Mouse (Mus musculus): ENCODE results near the gene Fam3b.
A peak's percentile ranks its signal among the peaks of the same experiment; 100 is the strongest.

Fam3b gene

GRCm38 (mm10) chr16:97514099-97514940, at the start of gene Fam3b:
Fam3b (minus strand) TSS chr16:97514816.
- DNase-seq (ENCODE audit: low spot score in 2 of 2), result no peak

GRCm38 (mm10) chr16:97544340-97544739, 29.7 kb upstream of the Fam3b start:
- DNase-seq (ENCODE audit: low spot score in 2 of 2), result no peak

GRCm38 (mm10) chr16:97536859-97537258, 22.2 kb upstream of the Fam3b start:
- DNase-seq (ENCODE audit: low spot score in 2 of 2), result no peak

- DNase-seq (ENCODE audit: low spot score in 2 of 2), result peak; percentile 56 to 58
Observed at GRCm38 (mm10) chr16:97535808-97536413, 21.3 kb upstream of the Fam3b start.

- peak; percentile 42 to 43 for DNase-seq (ENCODE audit: low spot score in 2 of 2)
Observed at GRCm38 (mm10) chr16:97534876-97535461, 20.4 kb upstream of the Fam3b start.

GRCm38 (mm10) chr16:97534448-97534847, 19.8 kb upstream of the Fam3b start:
- DNase-seq (ENCODE audit: low spot score in 2 of 2), result no peak

- no peak for DNase-seq (ENCODE audit: low spot score in 2 of 2)
Observed at GRCm38 (mm10) chr16:97533751-97534150, 19.1 kb upstream of the Fam3b start.

- DNase-seq (ENCODE audit: low spot score in 2 of 2), result no peak
Observed at GRCm38 (mm10) chr16:97533126-97533525, 18.5 kb upstream of the Fam3b start.

- no peak for DNase-seq (ENCODE audit: low spot score in 2 of 2)
Observed at GRCm38 (mm10) chr16:97529241-97529640, 14.6 kb upstream of the Fam3b start.

- peak in 1 of 2 experiments; percentile 53 for DNase-seq (ENCODE audit: low spot score in 2 of 2)
Observed at GRCm38 (mm10) chr16:97523024-97523423, 8.4 kb upstream of the Fam3b start.

- DNase-seq (ENCODE audit: low spot score in 2 of 2), result no peak
Observed at GRCm38 (mm10) chr16:97521983-97522382, 7.4 kb upstream of the Fam3b start.

- DNase-seq (ENCODE audit: low spot score in 2 of 2), result no peak
Observed at GRCm38 (mm10) chr16:97516341-97516740, 1.7 kb upstream of the Fam3b start.

- DNase-seq (ENCODE audit: low spot score in 2 of 2), result no peak
Observed at GRCm38 (mm10) chr16:97512347-97512751, 2.3 kb downstream of the Fam3b start.

- DNase-seq (ENCODE audit: low spot score in 2 of 2), result no peak
Observed at GRCm38 (mm10) chr16:97511495-97511894, 3.1 kb downstream of the Fam3b start.

GRCm38 (mm10) chr16:97510849-97511248, 3.8 kb downstream of the Fam3b start:
- DNase-seq (ENCODE audit: low spot score in 2 of 2), result no peak

- DNase-seq (ENCODE audit: low spot score in 2 of 2), result no peak
Observed at GRCm38 (mm10) chr16:97507783-97508182, 6.8 kb downstream of the Fam3b start.

GRCm38 (mm10) chr16:97504793-97505192, 9.8 kb downstream of the Fam3b start:
- DNase-seq (ENCODE audit: low spot score in 2 of 2), result no peak

- no peak for DNase-seq (ENCODE audit: low spot score in 2 of 2)
Observed at GRCm38 (mm10) chr16:97503849-97504248, 10.8 kb downstream of the Fam3b start.

GRCm38 (mm10) chr16:97500901-97501300, 13.7 kb downstream of the Fam3b start:
- DNase-seq (ENCODE audit: low spot score in 2 of 2), result no peak

GRCm38 (mm10) chr16:97499450-97499849, 15.2 kb downstream of the Fam3b start:
- no peak for DNase-seq (ENCODE audit: low spot score in 2 of 2)

- DNase-seq (ENCODE audit: low spot score in 2 of 2), result no peak
Observed at GRCm38 (mm10) chr16:97498139-97498538, 16.5 kb downstream of the Fam3b start.

GRCm38 (mm10) chr16:97497682-97498081, 16.9 kb downstream of the Fam3b start:
- no peak for DNase-seq (ENCODE audit: low spot score in 2 of 2)

- no peak for DNase-seq (ENCODE audit: low spot score in 2 of 2)
Observed at GRCm38 (mm10) chr16:97496026-97496425, 18.6 kb downstream of the Fam3b start.
